Mouse (Mus musculus) regulatory T cell (primary cell): ENCODE results near the gene Srsf3.

Experiments
- in situ Hi-C: fragments of 300-600 bp; cut with MboI, MseI; formaldehyde crosslinking; loops from one replicate; pipeline ENCODE4 v1.15.1; 2025; ENCODE audit warnings: high pct_unique_total_duplicates

Gene Srsf3

DNA sequence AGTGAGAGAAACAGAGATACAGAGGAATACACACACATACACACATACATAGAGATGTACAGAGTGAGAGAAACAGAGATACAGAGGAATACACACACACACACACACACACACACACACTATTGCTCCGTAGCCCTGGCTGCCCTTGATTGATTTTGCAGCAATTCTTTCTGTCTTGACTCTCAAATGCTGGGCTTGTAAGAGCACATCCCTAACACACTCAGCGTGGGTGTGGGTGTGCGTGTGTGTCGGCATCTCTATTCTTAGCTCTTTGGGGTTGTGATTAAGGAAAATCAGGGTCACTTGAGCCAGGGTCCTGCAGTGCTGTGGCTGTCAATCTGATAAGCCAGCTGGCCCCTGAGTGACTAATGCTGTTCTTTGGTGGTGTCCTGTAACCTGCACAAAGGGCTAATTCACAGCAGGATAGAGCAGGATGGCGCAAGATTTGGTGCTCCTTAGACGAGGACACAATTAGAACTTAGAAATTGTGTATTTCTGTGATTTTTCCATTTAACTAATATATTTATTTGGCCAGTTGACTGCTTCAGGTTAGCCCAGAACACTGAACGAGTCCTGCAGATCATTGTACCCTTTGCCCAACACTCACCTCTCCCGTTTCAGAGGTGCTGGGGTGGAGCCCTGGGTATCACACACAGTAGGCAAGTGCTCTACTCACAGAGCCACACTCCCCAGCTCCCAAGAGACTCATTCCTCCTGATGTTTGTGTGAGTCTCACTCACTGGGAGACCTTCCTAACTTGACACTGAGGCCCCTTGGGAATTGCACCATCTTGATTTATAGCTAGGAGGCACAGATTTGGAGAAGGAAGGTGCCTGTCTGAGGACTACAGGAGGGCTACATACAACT is 30.9 kb downstream of the Srsf3 start:
- in situ Hi-C loops = no loop called here

DNA sequence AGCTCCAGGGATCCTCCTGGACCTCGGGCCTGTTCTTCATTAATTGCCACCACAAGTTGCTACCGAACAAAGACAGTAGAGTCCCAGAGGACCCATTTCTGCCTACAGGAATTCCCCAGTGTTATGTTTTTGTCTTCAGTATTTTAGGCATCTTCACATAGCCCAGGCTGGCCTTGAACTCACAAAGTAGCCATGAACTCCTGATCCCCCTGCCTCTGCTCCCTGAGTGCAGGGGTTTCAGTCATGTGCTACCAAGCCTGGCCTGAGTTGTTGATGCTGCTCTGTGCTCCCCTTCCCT is 31.5 kb downstream of the Srsf3 start:
- in situ Hi-C loops = no loop called here

DNA sequence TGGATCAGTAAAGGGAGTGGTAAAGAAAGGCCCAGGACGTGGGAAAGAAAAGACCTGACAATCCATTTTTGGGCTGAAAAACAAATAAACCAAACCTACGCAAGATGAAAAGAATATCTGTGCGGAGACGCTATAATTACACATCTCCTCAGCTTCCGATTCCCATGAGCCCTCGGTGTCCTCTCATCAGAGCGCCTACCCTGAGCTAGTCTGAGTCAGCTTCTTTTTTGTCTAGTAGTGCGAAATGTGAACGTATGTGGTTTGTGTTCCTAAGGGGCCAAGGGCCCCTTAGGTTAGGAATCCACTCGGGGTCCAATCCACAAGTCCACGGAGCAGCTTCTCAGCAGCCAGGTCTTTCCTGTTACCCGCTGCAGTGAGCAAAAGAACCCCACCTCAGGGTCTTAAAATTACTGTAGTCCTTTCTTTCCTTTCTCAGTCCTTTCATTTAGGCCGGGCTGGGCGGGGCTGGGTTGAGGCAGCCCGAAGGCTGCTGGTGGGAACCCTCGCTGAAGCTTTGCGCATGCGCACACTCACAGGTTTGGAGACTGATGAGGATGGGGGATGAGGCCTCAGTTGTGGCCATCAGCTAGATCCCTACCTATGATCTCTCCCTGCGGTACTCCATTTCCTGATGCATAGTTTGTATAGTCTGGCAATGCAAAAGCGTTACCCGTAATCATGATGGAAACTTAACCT is 33.0 kb downstream of the Srsf3 start:
- in situ Hi-C loops = loop anchor here (5.0 kb wide), 1 partner anchor 177 kb away; no protein-coding TSS in a partner anchor

DNA sequence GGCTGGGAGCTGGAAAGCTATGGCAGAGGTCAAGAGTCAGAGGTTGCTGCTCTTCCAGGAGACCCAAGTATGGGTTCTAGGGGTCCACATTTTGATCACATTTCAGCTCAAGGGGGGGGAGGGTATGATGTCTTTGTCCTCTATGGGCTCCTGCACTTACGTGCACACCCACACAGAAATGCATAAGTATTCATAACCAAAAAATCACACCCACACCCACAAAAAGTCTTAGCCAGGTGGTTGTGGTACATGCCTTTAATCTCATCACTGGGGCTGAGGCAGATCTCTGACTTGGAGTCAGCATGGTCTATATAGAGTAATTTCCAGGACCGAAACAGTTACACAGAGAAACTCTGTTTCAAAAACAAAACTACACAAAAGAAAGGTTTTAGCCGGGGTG is 33.5 kb downstream of the Srsf3 start:
- in situ Hi-C loops = loop anchor here (5.0 kb wide), 1 partner anchor 176 kb away; no protein-coding TSS in a partner anchor

DNA sequence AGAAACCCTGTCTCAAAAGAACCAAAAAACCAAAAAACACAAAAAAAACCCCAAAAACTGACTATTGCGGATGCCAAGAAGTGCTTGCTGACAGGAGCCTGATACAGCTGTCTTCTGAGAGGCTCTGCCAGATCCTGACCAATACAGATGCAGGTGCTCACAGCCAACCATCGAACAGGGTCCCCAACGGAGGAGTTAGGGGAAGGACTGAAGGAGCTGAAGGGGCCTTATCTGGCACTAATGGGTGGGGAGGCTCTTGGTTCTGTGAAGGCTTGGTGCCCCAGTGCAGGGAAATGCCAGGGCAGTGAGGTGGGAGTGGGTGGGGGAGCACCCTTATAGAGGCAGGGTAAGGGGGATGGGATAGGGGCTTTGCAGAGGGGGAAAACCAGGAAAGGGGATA is 35.0 kb downstream of the Srsf3 start:
- in situ Hi-C loops = loop anchor here (5.0 kb wide), 1 partner anchor 175 kb away; no protein-coding TSS in a partner anchor

DNA sequence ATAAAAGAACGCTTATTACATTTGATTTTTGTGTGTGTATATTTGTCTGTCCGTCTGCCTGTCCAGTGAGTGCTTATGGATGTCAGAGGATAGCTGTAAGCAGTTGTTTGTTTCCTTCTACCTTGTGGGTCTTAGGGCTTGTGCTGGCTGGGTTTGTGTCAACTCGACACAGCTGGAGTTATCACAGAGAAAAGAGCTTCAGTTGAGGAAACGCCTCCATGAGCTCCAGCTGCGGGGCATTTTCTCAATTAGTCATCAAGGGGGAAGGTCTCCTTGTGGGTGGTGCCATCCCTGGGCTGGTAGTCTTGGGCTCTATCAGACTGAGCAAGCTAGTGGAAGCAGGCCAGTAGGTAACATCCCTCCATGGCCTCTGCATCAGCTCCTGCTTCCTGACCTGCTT is 35.4 kb downstream of the Srsf3 start:
- in situ Hi-C loops = loop anchor here (5.0 kb wide), 1 partner anchor 174 kb away; no protein-coding TSS in a partner anchor

DNA sequence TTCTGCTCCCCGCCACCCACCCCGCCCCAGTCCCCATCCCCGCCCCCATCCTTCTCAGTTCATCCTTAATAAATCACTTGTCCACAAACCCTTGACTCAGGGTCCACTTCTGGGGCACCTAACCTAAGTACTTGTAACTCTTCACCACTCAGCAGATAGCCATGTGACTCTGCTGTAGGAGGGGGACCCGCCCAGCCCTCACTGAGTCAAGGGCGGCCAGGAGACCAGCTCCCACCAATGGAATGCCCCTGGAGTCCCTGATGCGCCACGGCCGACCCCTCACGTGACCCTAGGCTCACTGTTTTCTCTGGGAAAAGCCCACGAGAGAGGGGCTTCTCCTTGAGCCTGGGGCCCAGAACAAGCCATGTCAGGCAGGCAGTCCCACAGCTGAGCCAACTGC is 36.6 kb downstream of the Srsf3 start:
- in situ Hi-C loops = loop anchor here (5.0 kb wide), 1 partner anchor 173 kb away; no protein-coding TSS in a partner anchor

DNA sequence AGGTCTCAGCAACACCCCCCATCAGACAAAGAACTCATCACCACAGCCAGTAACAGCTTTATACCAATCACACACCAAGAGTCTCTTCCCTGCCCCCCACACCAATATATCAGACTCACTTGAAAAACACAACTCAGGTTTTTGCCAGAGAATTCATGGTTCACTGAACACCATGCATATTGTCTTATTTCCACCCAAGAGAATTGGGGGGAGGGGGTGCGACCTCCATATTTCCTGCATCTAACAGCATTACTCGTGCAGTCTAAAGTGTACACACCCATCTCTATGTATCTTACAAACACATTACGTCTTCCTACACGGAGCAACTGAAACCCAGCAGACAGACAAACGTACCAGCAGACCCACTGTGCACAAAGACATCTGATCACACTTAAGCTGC is 39.4 kb downstream of the Srsf3 start:
- in situ Hi-C loops = no loop called here

DNA sequence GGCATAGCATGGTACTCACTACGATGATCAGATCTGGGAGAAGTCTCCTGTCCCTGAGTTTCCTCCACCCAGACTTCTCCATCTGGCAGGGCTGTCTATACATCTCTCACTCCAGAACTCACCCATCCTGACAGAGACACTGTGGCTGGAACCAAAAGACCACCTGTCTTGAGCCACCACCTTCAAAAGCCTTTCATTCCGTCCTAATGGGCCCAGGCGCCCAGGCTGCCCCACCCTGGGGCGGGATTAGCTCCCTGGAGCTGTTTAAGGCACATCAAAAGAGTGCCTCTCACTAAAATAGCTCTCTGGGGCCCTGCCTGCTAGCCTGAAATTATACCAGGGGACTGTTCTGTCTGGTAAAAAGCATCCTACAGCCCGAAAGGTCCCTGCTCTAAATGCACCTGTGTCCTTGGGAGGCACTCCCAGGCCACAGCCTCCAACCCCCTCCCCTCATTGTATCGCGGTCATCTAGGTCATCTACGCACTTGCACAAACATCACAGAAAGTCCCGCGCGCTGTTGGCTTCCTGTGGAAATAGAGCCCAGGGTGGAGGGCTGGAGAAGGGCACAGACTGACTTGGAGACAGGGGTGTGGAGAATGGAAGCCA is 40.4 kb downstream of the Srsf3 start:
- in situ Hi-C loops = no loop called here

DNA sequence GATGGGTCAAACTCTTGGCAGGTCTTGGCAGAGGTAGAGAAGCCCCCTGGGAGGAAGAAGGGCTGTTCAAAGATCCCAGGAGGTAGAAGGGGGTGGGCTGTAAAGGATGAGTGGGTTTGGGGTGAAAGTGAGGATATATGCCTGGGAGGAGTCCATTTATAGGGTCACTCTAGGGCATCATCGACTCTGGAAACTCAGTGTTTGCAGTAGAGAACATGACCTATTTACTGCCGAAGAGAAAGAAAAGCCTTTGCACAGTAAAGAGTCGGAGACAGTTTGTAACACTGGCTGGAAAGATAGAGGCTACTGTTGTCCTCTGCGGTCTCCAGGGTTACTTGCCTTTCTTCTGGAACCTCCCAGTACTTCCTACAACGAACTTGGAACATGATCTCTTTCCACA is 40.9 kb downstream of the Srsf3 start:
- in situ Hi-C loops = no loop called here

DNA sequence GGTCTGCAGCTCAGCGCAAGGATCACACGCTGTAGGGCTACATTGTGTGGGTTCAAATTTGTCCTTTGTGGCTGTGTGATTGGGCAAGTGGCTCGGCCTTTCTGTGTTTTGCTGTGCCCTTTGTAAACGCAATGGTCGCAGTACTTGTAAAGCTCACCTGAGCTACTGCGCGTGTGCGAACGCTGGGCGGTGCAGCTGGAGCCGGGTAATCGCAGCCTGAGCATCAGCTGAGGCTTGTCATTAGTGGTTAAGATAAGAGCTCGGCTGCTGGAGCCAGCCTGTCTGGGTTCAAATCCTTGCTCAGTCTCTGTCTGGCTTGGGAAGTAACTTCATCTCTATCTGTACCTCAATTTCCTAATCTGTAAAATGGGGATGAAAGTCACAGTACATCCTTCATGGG is 41.7 kb downstream of the Srsf3 start:
- in situ Hi-C loops = no loop called here

DNA sequence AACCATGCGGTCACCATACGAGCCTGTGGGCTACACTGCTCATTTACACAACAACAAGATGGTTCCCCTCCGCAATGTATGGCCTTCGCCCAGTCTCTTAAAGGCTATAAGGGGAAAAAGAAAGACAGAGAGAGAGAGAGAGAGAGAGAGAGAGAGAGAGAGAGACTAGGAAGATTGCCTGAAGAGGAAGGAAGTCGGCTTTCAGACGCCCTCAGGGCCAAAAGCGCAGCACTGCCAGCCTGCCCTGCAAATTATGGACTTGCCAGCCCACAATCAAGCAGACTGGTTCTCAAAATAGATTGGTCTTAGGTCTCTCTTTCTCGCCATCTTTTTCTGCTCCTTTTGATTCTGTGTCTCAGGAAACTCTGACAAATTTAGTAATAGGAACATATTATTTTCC is 43.8 kb downstream of the Srsf3 start:
- in situ Hi-C loops = no loop called here

DNA sequence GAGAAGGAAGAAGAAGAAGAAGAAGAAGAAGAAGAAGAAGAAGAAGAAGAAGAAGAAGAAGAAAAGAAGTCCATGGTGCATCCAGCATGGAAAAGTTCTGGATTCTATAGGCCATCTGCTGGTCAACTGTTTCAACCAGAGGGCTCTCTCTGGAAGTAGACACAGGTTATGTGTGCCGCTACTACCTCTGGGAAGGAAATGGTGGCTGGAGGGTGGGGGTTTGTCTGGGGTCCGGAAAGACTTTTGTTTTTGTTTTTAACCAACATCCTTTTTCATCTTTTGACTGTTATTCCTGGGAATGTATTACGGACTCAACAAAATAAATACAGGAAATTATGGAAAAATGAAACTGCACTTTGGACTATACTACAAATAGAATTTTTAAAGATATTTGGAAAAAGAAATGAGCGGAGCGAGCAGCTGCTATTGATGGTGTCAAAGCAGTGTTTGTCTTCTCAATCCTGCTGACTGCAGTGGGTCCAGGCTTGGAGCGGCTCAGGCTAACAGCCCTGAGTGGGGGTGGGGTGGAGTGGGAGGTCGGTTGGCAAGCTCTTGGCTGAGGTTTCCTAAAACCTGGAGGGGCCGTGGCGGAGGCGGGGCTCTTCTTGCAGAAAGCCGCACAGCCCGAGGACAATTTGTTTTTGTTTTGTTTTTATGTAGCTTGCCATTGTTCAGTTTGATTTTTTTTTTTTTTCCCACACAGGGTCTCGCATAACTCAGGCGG is 45.5 kb downstream of the Srsf3 start:
- in situ Hi-C loops = no loop called here

DNA sequence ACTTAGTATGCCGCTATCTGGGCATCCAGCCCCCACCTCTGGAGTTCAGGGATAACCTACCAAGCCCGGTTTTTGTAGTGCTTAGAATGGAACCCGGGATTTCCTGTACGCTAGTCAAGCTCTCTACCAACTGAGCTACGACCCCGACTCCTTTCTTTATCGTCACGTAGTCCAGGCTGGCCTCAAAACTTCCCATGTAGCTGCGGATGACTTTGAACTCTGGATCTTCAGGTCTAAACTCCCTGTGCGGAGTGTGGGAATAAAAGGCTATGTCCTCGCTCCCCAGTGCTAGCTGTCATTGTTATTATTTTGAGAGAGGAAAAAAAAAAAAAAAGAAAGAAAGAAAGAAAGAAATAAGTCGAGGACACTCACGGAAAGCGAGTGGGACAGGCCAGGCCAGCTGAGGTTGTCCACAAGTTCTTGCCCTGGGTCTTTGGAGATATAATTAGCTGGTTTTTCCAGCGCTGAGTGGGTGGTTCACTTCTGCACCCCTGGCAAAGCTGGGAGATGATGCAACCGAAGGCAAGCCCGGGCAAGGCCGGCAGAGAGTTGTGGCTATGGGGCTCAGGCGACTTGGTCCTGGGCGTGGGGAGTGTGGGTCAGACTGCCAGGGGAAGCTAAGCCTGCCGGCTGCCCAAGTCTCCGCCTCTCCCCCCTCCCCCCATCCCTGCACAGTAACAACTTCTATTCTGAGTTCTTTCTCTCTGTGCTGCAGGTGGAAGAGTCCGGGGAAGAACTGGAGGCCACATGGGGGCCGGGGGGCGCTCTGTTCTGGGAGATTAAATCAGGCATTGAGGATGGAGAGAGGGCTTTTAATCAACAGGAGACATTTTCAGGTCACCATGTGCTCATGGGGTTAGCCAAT is 46.3 kb downstream of the Srsf3 start:
- in situ Hi-C loops = no loop called here

DNA sequence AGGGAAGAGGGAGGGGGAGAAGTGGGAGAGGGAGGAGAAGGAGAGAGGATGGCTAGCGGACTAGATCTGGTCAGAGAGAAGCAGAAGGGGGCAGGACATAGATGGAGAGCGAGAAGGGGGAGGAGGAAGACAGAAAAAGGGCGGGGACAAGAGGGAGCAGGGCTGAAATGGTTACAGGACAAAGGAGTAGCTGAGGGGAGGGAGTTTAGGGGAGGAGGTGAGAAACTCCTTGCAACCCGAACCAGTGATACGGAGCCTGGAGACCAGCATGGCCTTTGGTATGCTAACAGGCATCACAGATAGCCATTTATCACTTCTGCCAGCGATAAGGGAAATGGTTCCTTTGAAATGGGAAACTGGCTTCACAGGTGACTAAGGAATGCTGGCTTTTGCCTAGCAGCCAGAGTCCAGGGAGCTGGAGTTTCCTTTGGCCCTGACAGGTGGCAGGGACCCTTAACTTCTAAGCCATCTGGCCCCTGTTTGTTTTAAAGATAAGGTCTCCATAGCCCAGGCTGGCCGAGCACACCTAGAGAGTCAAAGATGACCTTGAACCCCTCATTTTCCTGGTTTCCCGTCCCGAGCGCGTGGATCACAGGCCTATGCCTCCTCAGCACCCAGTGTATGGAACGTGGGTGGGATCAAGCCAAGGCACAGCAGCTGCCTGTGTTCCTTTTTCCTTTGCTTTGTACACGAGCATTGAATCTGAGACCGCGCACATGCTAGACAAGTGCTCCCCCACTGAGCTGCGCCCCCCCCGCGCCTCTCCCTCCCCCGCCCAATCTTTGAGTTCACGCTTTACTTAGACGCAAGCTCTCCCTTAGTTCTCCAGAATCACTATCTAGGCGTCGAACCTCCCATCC is 48.6 kb downstream of the Srsf3 start:
- in situ Hi-C loops = no loop called here

DNA sequence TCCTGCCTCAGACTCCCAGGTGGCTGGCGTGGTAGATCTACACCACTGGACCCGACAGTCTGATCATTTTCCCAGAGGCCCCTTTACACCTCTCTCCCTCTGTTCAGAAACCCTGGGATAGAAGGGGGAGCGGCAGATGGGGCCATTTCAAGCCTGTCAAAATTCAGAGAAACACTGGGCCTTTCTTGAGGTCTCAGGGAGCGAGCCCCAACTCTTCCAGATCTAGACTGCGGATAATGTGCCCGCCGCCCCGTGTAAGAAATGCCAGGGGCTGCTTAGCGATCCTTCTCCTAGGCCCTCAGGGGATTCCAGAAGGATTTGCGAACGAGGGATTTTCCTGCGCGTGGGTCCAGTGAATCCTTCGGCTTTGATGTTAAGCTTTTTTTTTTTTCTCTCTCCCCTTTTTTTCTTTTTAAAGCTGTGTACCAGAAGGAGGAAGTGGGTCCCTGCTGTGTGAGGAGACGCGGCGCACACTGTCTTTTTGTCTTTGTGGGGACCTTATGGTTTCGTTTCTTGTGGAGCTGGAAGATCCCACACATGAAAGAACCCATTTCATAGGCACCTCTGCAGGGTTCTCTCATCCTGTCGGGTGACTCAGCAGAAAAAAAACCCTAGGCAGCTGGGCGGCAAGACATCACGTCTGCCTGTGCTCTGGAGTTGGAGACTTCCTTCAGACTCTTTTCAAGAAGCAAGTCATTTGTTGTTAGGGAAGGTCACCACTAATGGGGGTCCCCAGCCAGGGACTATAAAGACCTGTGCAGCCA is 49.4 kb downstream of the Srsf3 start:
- in situ Hi-C loops = no loop called here

DNA sequence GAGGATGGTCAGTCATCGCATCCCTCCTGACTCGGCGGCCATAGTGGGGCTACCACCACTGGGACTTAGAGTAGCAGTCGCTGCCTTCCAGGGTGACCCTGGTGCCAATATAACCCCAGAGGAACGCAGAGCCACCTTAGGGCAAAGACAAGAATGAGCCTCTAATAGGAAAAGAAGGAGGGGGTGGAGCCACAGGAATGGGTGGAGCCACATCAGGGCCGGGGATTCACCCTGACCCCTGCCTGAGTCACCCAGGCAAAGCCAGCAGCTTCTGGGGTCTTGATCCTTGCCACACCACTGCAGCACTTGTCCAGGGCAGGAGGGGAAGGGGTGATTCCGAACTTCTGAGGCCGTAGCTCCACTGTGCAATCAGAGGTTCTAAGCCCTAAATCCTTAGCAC is 51.2 kb downstream of the Srsf3 start:
- in situ Hi-C loops = no loop called here

DNA sequence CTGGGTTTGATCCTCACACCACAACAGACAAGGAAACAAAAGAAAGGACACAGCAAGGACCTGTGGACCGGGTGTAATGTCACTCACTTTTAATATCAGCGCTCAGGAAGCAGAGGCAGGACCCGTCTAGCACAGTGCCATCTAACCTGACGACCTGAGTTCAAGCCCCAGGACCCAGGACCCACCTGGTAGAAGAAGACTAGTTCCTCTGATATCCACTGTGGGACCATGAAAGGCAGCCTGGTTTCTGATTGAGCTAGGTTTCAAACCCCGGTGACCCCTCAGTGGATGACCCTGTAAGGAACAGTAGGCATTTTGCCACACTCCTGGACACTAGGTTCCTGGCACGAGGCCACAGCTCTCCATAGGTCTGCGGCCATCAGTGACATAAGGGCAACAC is 52.2 kb downstream of the Srsf3 start:
- in situ Hi-C loops = no loop called here

DNA sequence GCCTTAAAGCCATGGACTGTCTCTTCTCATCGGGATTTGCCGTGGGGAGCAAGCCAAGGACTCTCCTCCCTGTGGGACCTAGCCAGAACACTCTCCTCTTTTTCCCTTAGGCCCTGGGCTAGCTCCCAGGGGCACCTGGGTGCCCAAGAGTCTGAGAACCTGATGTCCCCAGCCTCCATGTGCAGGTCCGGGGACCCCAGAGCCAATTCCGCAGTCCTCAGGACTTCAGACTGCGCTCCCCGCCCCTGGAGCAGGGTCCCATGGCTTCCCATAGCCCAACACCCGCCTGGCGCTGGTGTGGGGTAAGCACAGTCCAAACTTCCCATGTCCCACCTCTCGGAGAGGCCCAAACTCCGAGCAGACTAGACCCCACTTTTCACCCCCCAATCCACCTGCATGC is 52.8 kb downstream of the Srsf3 start:
- in situ Hi-C loops = no loop called here
